ENCODE assay signal across 31 mouse cellular contexts in the genomic region with DNA sequence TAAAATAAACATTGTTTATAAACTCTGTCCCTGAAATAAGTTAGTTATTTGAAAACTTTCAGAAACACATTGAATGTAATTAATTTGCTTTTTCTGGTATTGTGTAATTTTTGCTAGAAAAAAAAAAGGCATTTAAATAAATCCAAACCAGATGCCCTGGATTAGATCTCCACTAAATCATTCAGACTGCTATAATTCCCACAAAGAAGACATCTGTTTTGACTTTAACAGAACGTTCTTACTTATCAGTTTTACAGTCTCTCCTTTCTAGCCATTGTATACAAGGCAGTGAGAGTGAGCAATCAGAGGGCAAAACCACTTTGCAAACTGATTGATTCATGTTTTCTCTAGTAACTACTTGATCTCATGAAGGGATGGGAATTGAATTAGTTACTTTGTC.
DNase-seq lines count a peak whose midpoint lies in the region; ATAC-seq and TF ChIP-seq lines count a peak whose summit lies in the region.
"Had no signal": no experiment of that assay in that cellular context is flagged by ENCODE, and none has a peak within 500 bp of the region (broad histone marks: within the 10 kb centered on the region; RNA-seq: fewer than 3 reads in every experiment).

No protein-coding gene starts in this region.

- intact Hi-C loops in heart, postnatal 25 days (cut with DNase I): no loop called here

- no peaks in the 10 kb centered on the region for H3K27me3 ChIP-seq in embryonic facial prominence, embryonic 11.5 days (ENCODE audit: control insufficient read depth, insufficient read depth, low read length)
- H3K27me3 ChIP-seq in embryonic facial prominence, embryonic 10.5 days (replicated peaks; ENCODE audit: low read depth, poor library complexity, severe bottlenecking): no peaks in the 10 kb centered on the region
- H3K27me3 ChIP-seq in myocyte (ENCODE audit: control insufficient read depth, insufficient read depth, insufficient read length): no peaks in the 10 kb centered on the region
- H3K27me3 ChIP-seq: forebrain, embryonic 12.5 days; limb, embryonic 12.5 days; Patski had no signal

- H3K4me3 ChIP-seq in embryonic facial prominence, embryonic 11.5 days (ENCODE audit: low read depth, low read length): no peak overlapping the region
- no peak overlapping the region for H3K4me3 ChIP-seq in embryonic facial prominence, embryonic 10.5 days
- H3K4me3 ChIP-seq in myocyte: no peak overlapping the region
- H3K4me3 ChIP-seq: forebrain, embryonic 12.5 days; limb, embryonic 12.5 days had no signal

- no peak overlapping the region for H3K9ac ChIP-seq in embryonic facial prominence, embryonic 11.5 days (replicated peaks; ENCODE audit: low read length)
- H3K9ac ChIP-seq: forebrain, embryonic 12.5 days; hindbrain, embryonic 14.5 days; limb, embryonic 12.5 days; liver, postnatal 0 days had no signal

- H3K79me2 ChIP-seq in myocyte (ENCODE audit: control insufficient read depth, insufficient read depth): no peaks in the 10 kb centered on the region

- H3ac ChIP-seq in myocyte (ENCODE audit: control insufficient read depth, insufficient read length): no peak overlapping the region

- no peaks in the 10 kb centered on the region for H3K36me3 ChIP-seq in embryonic facial prominence, embryonic 11.5 days (replicated peaks; ENCODE audit: control insufficient read depth, insufficient read depth, low read depth, low read length)
- no peaks in the 10 kb centered on the region for H3K36me3 ChIP-seq in embryonic facial prominence, embryonic 10.5 days (replicated peaks)
- H3K36me3 ChIP-seq in myocyte (ENCODE audit: control insufficient read depth, insufficient read depth): no peaks in the 10 kb centered on the region
- H3K36me3 ChIP-seq: forebrain, embryonic 12.5 days; G1E; limb, embryonic 12.5 days had no signal

- 16% methylated on average over 1 of the region's 1 CpGs for WGBS in embryonic facial prominence, embryonic 11.5 days
- WGBS in embryonic facial prominence, embryonic 10.5 days: 29% methylated on average over 1 of the region's 1 CpGs

- H3K4me1 ChIP-seq in embryonic facial prominence, embryonic 11.5 days (ENCODE audit: control insufficient read depth, insufficient read depth, low read length): no peaks in the 10 kb centered on the region
- H3K4me1 ChIP-seq in embryonic facial prominence, embryonic 10.5 days: peaks cover 5% of the 10 kb centered on the region; the same call in 1 of the 2 replicates
- H3K4me1 ChIP-seq: forebrain, embryonic 12.5 days; limb, embryonic 12.5 days had no signal

- no peaks in the 10 kb centered on the region for H3K9me3 ChIP-seq in embryonic facial prominence, embryonic 11.5 days (replicated peaks; ENCODE audit: control insufficient read depth, low read length)
- no peaks in the 10 kb centered on the region for H3K9me3 ChIP-seq in embryonic facial prominence, embryonic 10.5 days
- H3K9me3 ChIP-seq: forebrain, embryonic 12.5 days; G1E; limb, embryonic 12.5 days had no signal

- DNase-seq in embryonic facial prominence, embryonic 11.5 days (ENCODE audit: low spot score): peak; percentile 82
- DNase-seq in embryonic facial prominence, embryonic 10.5 days (ENCODE audit: low spot score): no peak
- peak; percentile 52 for DNase-seq in embryo, embryonic 11 days
- DNase-seq in forelimb bud, embryonic 11.5 days (ENCODE audit: low read depth, low spot score): peak; percentile 57
- no peak for DNase-seq in cerebellum, adult 18-20 months
- DNase-seq in heart, postnatal 25 days (ENCODE audit: low spot score): no peak
- DNase-seq in T-cell, adult 2 months (ENCODE audit: low spot score): no peak
- DNase-seq: adrenal gland, postnatal 25 days; cerebellum, adult 11-12 months; cerebellum, postnatal 10 days; gastrocnemius, postnatal 25 days; heart, adult 18-20 months; kidney, adult 8-10 months; kidney, postnatal 10 days; layer of hippocampus, postnatal 36 days; liver, postnatal 0 days; lung, postnatal 10 days; midbrain, embryonic 14.5 days; right cerebral cortex, postnatal 25 days; thymus, adult 2 months; thymus, postnatal 36 days had no signal

- TF ChIP-seq POLR2A in myocyte (IDR thresholded peaks at IDR 0.05; ENCODE audit: insufficient read length, low read depth): no peak

- no peak overlapping the region for H3K4me2 ChIP-seq in embryonic facial prominence, embryonic 11.5 days (ENCODE audit: low read depth, low read length)
- no peak overlapping the region for H3K4me2 ChIP-seq in myocyte (ENCODE audit: low read depth)
- H3K4me2 ChIP-seq: forebrain, embryonic 12.5 days; heart, embryonic 11.5 days; hindbrain, embryonic 14.5 days; limb, embryonic 12.5 days; liver, embryonic 11.5 days had no signal

- H3K27ac ChIP-seq in embryonic facial prominence, embryonic 11.5 days (replicated peaks; ENCODE audit: low read depth, low read length): no peak overlapping the region
- no peak overlapping the region for H3K27ac ChIP-seq in embryonic facial prominence, embryonic 10.5 days (replicated peaks)
- H3K27ac ChIP-seq: forebrain, embryonic 12.5 days; hindbrain, embryonic 14.5 days; limb, embryonic 12.5 days; macrophage had no signal

- peak; percentile 59; the same call in 1 of the 2 replicates for ATAC-seq in embryonic facial prominence, embryonic 11.5 days (replicated peaks; ENCODE audit: insufficient number of reproducible peaks, low FRiP score, low TSS enrichment, low read depth)
- ATAC-seq: inflammation-experienced regulatory T-cells, adult 6 months; liver, postnatal 0 days; Patski had no signal

TF ChIP-seq in myocyte, 11 proteins besides CTCF, POLR2A, EP300 and RAD21:
- TF ChIP-seq CEBPB (IDR thresholded peaks at IDR 0.05; ENCODE audit: insufficient read depth, poor library complexity, severe bottlenecking) (0 out of 2 replicates have a peak, but pooled peaks have one; percentile 31), MYOG (IDR thresholded peaks at IDR 0.05; ENCODE audit: control insufficient read depth in 1 of 3, insufficient read depth in 1 of 3, insufficient read length in 2 of 3, low read depth in 2 of 3) (no peak)
TF ChIP-seq in myocyte: peak in this region for 1.

Comparison
In these comparisons a context has a peak if more than half of its experiments do, and no peak if none do; other contexts are left out.
1. DNase-seq: peak in embryonic facial prominence, embryonic 11.5 days (single experiment), embryo, embryonic 11 days (single experiment) and forelimb bud, embryonic 11.5 days (single experiment); none in embryonic facial prominence, embryonic 10.5 days (single experiment), cerebellum, adult 18-20 months (0 of 2), heart, postnatal 25 days (single experiment) and T-cell, adult 2 months (single experiment).